Mouse (Mus musculus) liver, embryonic 14.5 days (tissue): ENCODE results near the gene Ciapin1. TPM values are rescaled to one million over a fixed set of nuclear protein-coding genes. Genes with fewer than 3 reads are reported as not detected.
"Not testable (repeated sequence)": the region's sequence is repeated elsewhere in the genome, so short reads cannot be mapped to it uniquely, and the experiment has no call there.

ENCODE experiments used
- ATAC-seq: fragments of 200-750 bp; cut with Nextera tagmentation; 2 replicates; pipeline ENCODE4 v1.8.0; 2017; ENCODE audit warnings: moderate number of reproducible peaks, mild to moderate bottlenecking, moderate library complexity; ENCODE audit not compliant: insufficient read depth
- DNase-seq, 3 experiments: peaks; one replicate each; pipeline ENCODE4 v3.0.0-alpha.2; 2012 to 2013; ENCODE audit warnings: low read depth in 3 of 3, low spot score in 3 of 3
- H3K27ac ChIP-seq: fragments of 300-500 bp; sonication (generic); 2 replicates; pipeline ENCODE4 v1.5.1; 2014; ENCODE audit warnings: moderate library complexity, mild to moderate bottlenecking, control low read depth, inconsistent platforms
- H3K27me3 ChIP-seq: fragments of 300-500 bp; sonication (generic); 2 replicates; pipeline ENCODE4 v1.6.1; 2014; ENCODE audit warnings: mild to moderate bottlenecking, low read length, moderate library complexity; ENCODE audit not compliant: control insufficient read depth, insufficient read depth
- H3K36me3 ChIP-seq: fragments of 300-500 bp; sonication (generic); replicated peaks from 2 replicates; pipeline ENCODE4 v1.6.1; 2014; ENCODE audit warnings: low read depth; ENCODE audit not compliant: control insufficient read depth, insufficient read depth
- H3K4me1 ChIP-seq, 2 experiments: fragments of 200-500 bp in 1 of 2; fragments of 300-500 bp in 1 of 2; sonication (generic) in 1 of 2; replicated peaks; 2 replicates each; pipeline ENCODE4 v1.6.1; 2012 to 2014; ENCODE audit warnings: antibody characterized with exemption in 1 of 2, inconsistent platforms in 1 of 2, low read length in 1 of 2; ENCODE audit not compliant: control insufficient read depth in 2 of 2, insufficient read depth in 2 of 2
- H3K4me2 ChIP-seq: fragments of 300-500 bp; sonication (generic); 2 replicates; pipeline ENCODE4 v1.6.1; 2014; ENCODE audit warnings: low read depth, mild to moderate bottlenecking, control low read depth, moderate library complexity
- H3K4me3 ChIP-seq, 2 experiments: fragments of 200-500 bp in 1 of 2; fragments of 300-500 bp in 1 of 2; sonication (generic) in 1 of 2; 2 replicates each; pipeline ENCODE4 v1.5.1; 2012 to 2014; ENCODE audit warnings: low read depth in 2 of 2, low read length in 2 of 2, mild to moderate bottlenecking in 2 of 2, control low read depth in 1 of 2, inconsistent platforms in 1 of 2, moderate library complexity in 1 of 2; ENCODE audit not compliant: insufficient read depth in 1 of 2
- H3K9ac ChIP-seq: fragments of 300-500 bp; sonication (generic); replicated peaks from 2 replicates; pipeline ENCODE4 v1.6.1; 2014; ENCODE audit warnings: mild to moderate bottlenecking, control low read depth, moderate library complexity
- H3K9me3 ChIP-seq: fragments of 300-500 bp; sonication (generic); 2 replicates; pipeline ENCODE4 v1.6.1; 2016; ENCODE audit warnings: low read length, mixed read lengths; ENCODE audit not compliant: control insufficient read depth
- CTCF ChIP-seq: IDR thresholded peaks from 2 replicates; pipeline ENCODE4 v1.5.1; 2016; ENCODE audit warnings: antibody characterized with exemption, low read depth, control low read depth
- EP300 ChIP-seq: IDR thresholded peaks from 2 replicates; pipeline ENCODE4 v1.6.1; 2016; ENCODE audit warnings: antibody characterized with exemption, low read depth
- WGBS: fragments of 180-500 bp; shearing (Covaris S2); extraction: QIAGEN DNeasy Blood & Tissue Kit; methylation state at CpG from one replicate; pipeline ENCODE4 v1.1.7; 2014; ENCODE audit not compliant: insufficient replicate concordance; 5-methylcytosine and 5-hydroxymethylcytosine counted together
- polyA plus RNA-seq, 2 experiments: library from polyadenylated mRNA; depleted of rRNA in 1 of 2; stranded (reverse) in 1 of 2; unstranded in 1 of 2; fragments of >200 nt; fragmentation: Nextera tagmentation in 1 of 2; extraction: Ambion mirVana in 1 of 2; gene quantifications; 2 replicates each; pipeline versions ENCODE4 v1.2.1 to v1.2.3; 2012 to 2014

The Ciapin1 gene
- polyA plus RNA-seq, 2 experiments: 23.7 to 38.4 TPM

DNA sequence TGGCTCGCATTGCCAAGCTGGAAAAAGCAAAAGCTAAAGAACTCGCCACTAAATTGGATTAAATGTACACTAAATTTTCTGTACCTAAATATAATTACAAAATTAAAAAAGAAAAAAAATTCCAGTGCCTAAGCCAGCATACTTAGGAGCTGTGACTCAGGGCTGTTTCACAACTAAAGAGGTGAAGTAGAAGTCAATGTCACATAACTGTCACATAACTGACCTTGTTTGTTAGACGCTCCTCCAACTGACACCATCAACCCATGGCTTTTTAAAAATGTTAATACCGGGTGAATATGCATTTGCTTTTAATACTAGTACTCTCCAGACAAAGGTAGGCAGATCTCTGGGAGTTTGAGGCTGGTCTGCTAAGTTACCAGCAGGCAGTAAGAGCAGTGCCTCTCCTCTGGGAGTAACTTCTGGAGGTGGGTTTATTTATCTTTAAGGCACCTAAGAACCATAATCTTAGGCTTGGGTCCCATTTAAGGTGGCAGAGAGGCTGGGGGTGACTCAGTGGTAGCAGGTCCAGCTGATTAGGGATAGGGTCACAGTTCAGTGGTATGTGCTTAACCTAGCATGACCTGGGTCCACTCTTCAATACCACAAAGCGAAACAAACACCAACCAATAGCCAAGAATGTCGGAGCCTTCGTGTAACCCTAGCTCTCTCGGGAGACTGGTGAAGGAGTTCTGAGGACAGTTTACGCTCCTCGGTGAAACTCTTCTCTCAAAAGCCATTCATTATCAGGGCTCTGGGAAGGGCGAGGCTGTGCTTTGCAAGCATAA lies 1.5 kb downstream of the Ciapin1 start:
- ATAC-seq: no peak
- Histone ChIP-seq H3K9ac (peak overlapping the region; percentile 85), H3K36me3 (peaks cover 8% of the 10 kb centered on the region), H3K4me3 (peak overlapping the region; percentile 97 to 98), H3K27ac (peak overlapping the region; percentile 70), H3K27me3 (no peaks in the 10 kb centered on the region), H3K4me2 (peak overlapping the region; percentile 96), H3K9me3 (no peaks in the 10 kb centered on the region), H3K4me1 (peaks cover 7 to 12% of the 10 kb centered on the region in 2 experiments; a peak in 3 of 4 replicates)
- 45% methylated on average over 11 of the region's 11 CpGs for WGBS
- no peak for DNase-seq
- TF ChIP-seq CTCF (no peak), EP300 (no peak)

DNA sequence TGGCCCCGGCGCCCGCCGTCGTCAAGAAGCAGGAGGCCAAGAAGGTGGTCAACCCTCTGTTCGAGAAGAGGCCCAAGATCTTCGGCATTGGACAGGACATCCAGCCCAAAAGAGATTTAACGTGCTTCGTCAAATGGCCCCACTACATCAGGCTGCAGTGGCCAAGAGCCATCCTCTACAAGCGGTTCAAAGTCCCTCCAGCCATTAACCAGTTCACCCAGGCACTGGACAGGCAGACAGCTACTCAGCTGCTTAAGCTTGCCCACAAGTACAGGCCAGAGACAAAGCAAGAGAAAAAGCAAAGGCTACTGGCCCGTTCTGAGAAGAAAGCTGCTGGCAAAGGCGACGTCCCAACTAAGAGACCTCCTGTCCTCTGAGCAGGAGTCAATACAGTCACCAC lies 2.4 kb downstream of the Ciapin1 start:
- H3K4me3 ChIP-seq, H3K27ac ChIP-seq, ATAC-seq, H3K9me3 ChIP-seq, H3K27me3 ChIP-seq, H3K9ac ChIP-seq, DNase-seq, H3K4me2 ChIP-seq: not testable (repeated sequence)
- peaks cover 13% of the 10 kb centered on the region for H3K36me3 ChIP-seq
- peaks cover 7 to 12% of the 10 kb centered on the region in 2 experiments; a peak in 3 of 4 replicates for H3K4me1 ChIP-seq
- WGBS: 89% methylated on average over 13 of the region's 13 CpGs

DNA sequence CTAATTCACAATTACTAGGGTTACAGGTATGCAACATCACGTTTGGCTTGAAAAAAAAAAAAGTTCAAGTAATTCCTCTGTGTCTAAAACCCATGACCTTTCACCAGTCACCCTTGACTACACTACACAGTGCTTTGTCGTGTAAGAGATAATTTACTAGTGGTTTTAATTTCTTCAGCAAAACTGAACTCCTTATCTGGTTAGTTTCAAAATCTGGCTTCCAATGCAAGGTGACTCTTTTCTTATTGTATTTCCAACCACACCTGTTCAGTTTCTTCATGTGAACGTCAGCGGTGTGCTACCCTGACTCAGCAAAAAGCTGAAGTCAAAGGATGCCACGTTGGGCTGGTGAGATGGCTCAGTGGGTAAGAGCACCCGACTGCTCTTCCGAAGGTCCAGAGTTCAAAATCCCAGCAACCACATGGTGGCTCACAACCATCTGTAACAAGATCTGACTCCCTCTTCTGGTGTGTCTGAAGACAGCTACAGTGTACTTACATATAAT lies 4.2 kb downstream of the Ciapin1 start:
- not testable (repeated sequence) for H3K4me3 ChIP-seq, H3K27me3 ChIP-seq, H3K4me2 ChIP-seq, H3K9ac ChIP-seq, ATAC-seq, H3K9me3 ChIP-seq, DNase-seq, H3K27ac ChIP-seq
- WGBS: 55% methylated on average over 7 of the region's 7 CpGs
- peaks cover 7 to 12% of the 10 kb centered on the region in 2 experiments; a peak in 3 of 4 replicates for H3K4me1 ChIP-seq
- H3K36me3 ChIP-seq: peaks cover 27% of the 10 kb centered on the region

DNA sequence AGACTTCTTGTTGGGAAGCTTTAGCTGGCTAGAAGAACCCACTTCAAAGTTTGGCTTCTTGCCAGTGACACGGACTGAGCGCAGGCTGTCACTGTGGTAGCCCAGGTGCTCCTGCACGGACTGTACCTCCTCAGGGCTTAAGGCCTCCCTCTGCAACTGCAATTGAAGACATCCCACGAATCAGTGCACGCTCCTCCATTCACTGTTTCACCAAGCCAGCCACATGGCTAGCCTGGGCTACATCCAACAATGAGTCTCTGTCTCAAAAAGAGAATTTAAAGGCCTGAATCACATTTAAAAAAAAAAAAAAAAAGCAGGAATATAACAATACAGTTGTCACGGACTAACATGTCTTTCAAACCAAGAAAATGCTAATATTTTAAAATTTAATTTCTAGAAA lies 9.9 kb downstream of the Ciapin1 start:
- DNase-seq: no peak
- no peak overlapping the region for H3K27ac ChIP-seq
- no peak for TF ChIP-seq EP300
- TF ChIP-seq CTCF: no peak
- no peak overlapping the region for H3K4me3 ChIP-seq
- no peaks in the 10 kb centered on the region for H3K27me3 ChIP-seq
- no peak for ATAC-seq
- H3K36me3 ChIP-seq: peaks cover 72% of the 10 kb centered on the region
- H3K9ac ChIP-seq: no peak overlapping the region
- H3K9me3 ChIP-seq: no peaks in the 10 kb centered on the region
- H3K4me1 ChIP-seq: no peaks in the 10 kb centered on the region
- WGBS: 90% methylated on average over 6 of the region's 6 CpGs
- no peak overlapping the region for H3K4me2 ChIP-seq

DNA sequence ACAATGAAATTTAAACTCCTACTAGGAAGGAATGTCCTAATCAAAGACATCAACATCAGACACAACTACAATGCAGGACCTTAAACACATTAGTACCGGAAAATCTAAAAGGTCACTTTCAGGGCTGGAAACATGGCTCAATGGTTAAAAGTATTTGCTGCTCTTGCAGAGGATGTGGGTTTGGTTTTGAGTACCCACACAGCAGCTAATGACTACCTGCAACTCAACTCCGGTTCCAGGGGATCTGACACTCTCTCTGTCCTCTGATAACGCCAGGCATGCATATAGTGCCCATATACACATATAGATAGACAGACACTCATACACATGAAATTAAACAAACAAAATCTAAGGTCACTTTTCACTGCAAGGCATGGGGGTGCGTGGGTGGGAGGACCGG lies 11.9 kb downstream of the Ciapin1 start:
- H3K27me3 ChIP-seq: no peaks in the 10 kb centered on the region
- H3K9me3 ChIP-seq: no peaks in the 10 kb centered on the region
- WGBS: 91% methylated on average over 5 of the region's 5 CpGs
- ATAC-seq: no peak
- H3K4me2 ChIP-seq: no peak overlapping the region
- DNase-seq: no peak
- no peak for TF ChIP-seq CTCF
- H3K4me1 ChIP-seq: no peaks in the 10 kb centered on the region
- H3K4me3 ChIP-seq: no peak overlapping the region
- peaks cover 75% of the 10 kb centered on the region for H3K36me3 ChIP-seq
- H3K9ac ChIP-seq: no peak overlapping the region
- no peak overlapping the region for H3K27ac ChIP-seq
